ENCODE assay signal across 13 mouse cellular contexts in genomic region chr12:32854866-32855265, GRCm38 (mm10). TPM values are rescaled to one million over a fixed set of nuclear protein-coding genes. Genes with fewer than 3 reads are reported as not detected.
DNase-seq lines count a peak whose midpoint lies in the region; ATAC-seq lines count a peak whose summit lies in the region.
"Had no signal": no experiment of that assay in that cellular context is flagged by ENCODE, and none has a peak within 500 bp of the region (broad histone marks: within the 10 kb centered on the region; RNA-seq: fewer than 3 reads in every experiment).

No protein-coding gene starts in this region.

- no peak overlapping the region for H3K27ac ChIP-seq in kidney, embryonic 14.5 days (ENCODE audit: low read depth, low read length)
- no peak overlapping the region for H3K27ac ChIP-seq in forebrain, embryonic 16.5 days (ENCODE audit: low read length)
- H3K27ac ChIP-seq: liver, embryonic 12.5 days had no signal

- intact Hi-C loops in gastrocnemius, postnatal 14 days (cut with DNase I; ENCODE audit: low total_unique reads): no loop called here

- no peak for ATAC-seq in kidney, embryonic 14.5 days (ENCODE audit: low FRiP score, low TSS enrichment)
- ATAC-seq in forebrain, embryonic 16.5 days: no peak
- ATAC-seq: liver, embryonic 12.5 days had no signal

- H3K9me3 ChIP-seq in kidney, embryonic 14.5 days (ENCODE audit: control insufficient read depth, low read length): no peaks in the 10 kb centered on the region
- no peaks in the 10 kb centered on the region for H3K9me3 ChIP-seq in forebrain, embryonic 16.5 days (ENCODE audit: control insufficient read depth, low read length)
- H3K9me3 ChIP-seq: liver, embryonic 12.5 days had no signal

- peaks cover 14% of the 10 kb centered on the region; the same call in 1 of the 2 replicates for H3K36me3 ChIP-seq in kidney, embryonic 14.5 days (ENCODE audit: control insufficient read depth, insufficient read depth, low read length)
- H3K36me3 ChIP-seq in forebrain, embryonic 16.5 days (ENCODE audit: control insufficient read depth, insufficient read depth): peaks cover 11% of the 10 kb centered on the region

- no peak overlapping the region for H3K4me2 ChIP-seq in kidney, embryonic 14.5 days (replicated peaks; ENCODE audit: low read depth, low read length)
- no peak overlapping the region for H3K4me2 ChIP-seq in forebrain, embryonic 16.5 days (ENCODE audit: low read length)
- H3K4me2 ChIP-seq: liver, embryonic 12.5 days; midbrain, embryonic 11.5 days had no signal

- H3K9ac ChIP-seq in kidney, embryonic 14.5 days (ENCODE audit: low read depth, low read length): no peak overlapping the region
- H3K9ac ChIP-seq in forebrain, embryonic 16.5 days (replicated peaks; ENCODE audit: low read depth, low read length): no peak overlapping the region
- H3K9ac ChIP-seq: liver, embryonic 12.5 days had no signal

- no peak overlapping the region for H3K4me3 ChIP-seq in kidney, embryonic 14.5 days (ENCODE audit: low read length)
- H3K4me3 ChIP-seq in forebrain, embryonic 16.5 days (replicated peaks; ENCODE audit: low read length): no peak overlapping the region
- H3K4me3 ChIP-seq: liver, embryonic 12.5 days; myocyte had no signal

- no peaks in the 10 kb centered on the region for H3K4me1 ChIP-seq in kidney, embryonic 14.5 days (ENCODE audit: control insufficient read depth, insufficient read depth, low read length)
- no peaks in the 10 kb centered on the region for H3K4me1 ChIP-seq in forebrain, embryonic 16.5 days (replicated peaks; ENCODE audit: control insufficient read depth, insufficient read depth, low read length)
- H3K4me1 ChIP-seq: liver, embryonic 12.5 days had no signal

- WGBS in kidney, embryonic 14.5 days: 88% methylated on average over 6 of the region's 6 CpGs
- WGBS in forebrain, embryonic 16.5 days: 88% methylated on average over 6 of the region's 6 CpGs

- H3K27me3 ChIP-seq in kidney, embryonic 14.5 days (ENCODE audit: control insufficient read depth, insufficient read depth, low read length): no peaks in the 10 kb centered on the region
- no peaks in the 10 kb centered on the region for H3K27me3 ChIP-seq in forebrain, embryonic 16.5 days (replicated peaks; ENCODE audit: control insufficient read depth, insufficient read depth, low read length)
- H3K27me3 ChIP-seq: liver, embryonic 12.5 days had no signal

- peak; percentile 83 for DNase-seq in gastrocnemius, adult 18-20 months (ENCODE audit: low spot score)
- DNase-seq in gastrocnemius, postnatal 14 days: no peak
- peak; percentile 29 to 38 for DNase-seq in kidney, postnatal 36 days
- peak; percentile 72 for DNase-seq in cerebellum, adult 9-10 months
- DNase-seq in right cerebral cortex, postnatal 14 days: no peak
- DNase-seq: lung, postnatal 10 days; right cerebral cortex, postnatal 25 days; thymus, postnatal 14 days had no signal

RNA-seq across cellular contexts. Expression of gene Nampt, which starts 35.5 kb away (rescaled TPM):
- total RNA-seq in gastrocnemius, adult 18-20 months (2021): 10 to 100 TPM; 74.1 to 88.1 TPM
- 10 to 100 TPM; 43.0 to 43.3 TPM for total RNA-seq in gastrocnemius, postnatal 14 days (2021)
- polyA plus RNA-seq in kidney, embryonic 14.5 days (2014; fragmentation: Nextera tagmentation; extraction: Ambion mirVana): 23.6 and 30.9 TPM in 2 replicates
- 39.4 and 42.2 TPM in 2 replicates for polyA plus RNA-seq in forebrain, embryonic 16.5 days (2015; fragmentation: Nextera tagmentation; extraction: Ambion mirVana)

Comparison
In these comparisons a context has a peak if more than half of its experiments do, and no peak if none do; other contexts are left out.
1. DNase-seq: peak in gastrocnemius, adult 18-20 months (single experiment), kidney, postnatal 36 days (2 of 2) and cerebellum, adult 9-10 months (single experiment); none in gastrocnemius, postnatal 14 days (single experiment) and right cerebral cortex, postnatal 14 days (single experiment).